Mouse (Mus musculus) liver, embryonic 14.5 days (tissue): ENCODE measurements around the gene Rorc. TPM values are rescaled to one million over a fixed set of nuclear protein-coding genes. Genes with fewer than 3 reads are reported as not detected.

Experiments
- ATAC-seq: fragments of 200-750 bp; cut with Nextera tagmentation; 2 replicates; pipeline ENCODE4 v1.8.0; 2017; ENCODE audit warnings: moderate number of reproducible peaks, mild to moderate bottlenecking, moderate library complexity; ENCODE audit not compliant: insufficient read depth
- DNase-seq, 3 experiments: peaks; one replicate each; pipeline ENCODE4 v3.0.0-alpha.2; 2012 to 2013; ENCODE audit warnings: low read depth in 3 of 3, low spot score in 3 of 3
- H3K27ac ChIP-seq: fragments of 300-500 bp; sonication (generic); 2 replicates; pipeline ENCODE4 v1.5.1; 2014; ENCODE audit warnings: moderate library complexity, mild to moderate bottlenecking, control low read depth, inconsistent platforms
- H3K27me3 ChIP-seq: fragments of 300-500 bp; sonication (generic); 2 replicates; pipeline ENCODE4 v1.6.1; 2014; ENCODE audit warnings: mild to moderate bottlenecking, low read length, moderate library complexity; ENCODE audit not compliant: control insufficient read depth, insufficient read depth
- H3K36me3 ChIP-seq: fragments of 300-500 bp; sonication (generic); replicated peaks from 2 replicates; pipeline ENCODE4 v1.6.1; 2014; ENCODE audit warnings: low read depth; ENCODE audit not compliant: control insufficient read depth, insufficient read depth
- H3K4me1 ChIP-seq, 2 experiments: fragments of 200-500 bp in 1 of 2; fragments of 300-500 bp in 1 of 2; sonication (generic) in 1 of 2; replicated peaks; 2 replicates each; pipeline ENCODE4 v1.6.1; 2012 to 2014; ENCODE audit warnings: antibody characterized with exemption in 1 of 2, inconsistent platforms in 1 of 2, low read length in 1 of 2; ENCODE audit not compliant: control insufficient read depth in 2 of 2, insufficient read depth in 2 of 2
- H3K4me2 ChIP-seq: fragments of 300-500 bp; sonication (generic); 2 replicates; pipeline ENCODE4 v1.6.1; 2014; ENCODE audit warnings: low read depth, mild to moderate bottlenecking, control low read depth, moderate library complexity
- H3K4me3 ChIP-seq, 2 experiments: fragments of 200-500 bp in 1 of 2; fragments of 300-500 bp in 1 of 2; sonication (generic) in 1 of 2; 2 replicates each; pipeline ENCODE4 v1.5.1; 2012 to 2014; ENCODE audit warnings: low read depth in 2 of 2, low read length in 2 of 2, mild to moderate bottlenecking in 2 of 2, control low read depth in 1 of 2, inconsistent platforms in 1 of 2, moderate library complexity in 1 of 2; ENCODE audit not compliant: insufficient read depth in 1 of 2
- H3K9ac ChIP-seq: fragments of 300-500 bp; sonication (generic); replicated peaks from 2 replicates; pipeline ENCODE4 v1.6.1; 2014; ENCODE audit warnings: mild to moderate bottlenecking, control low read depth, moderate library complexity
- H3K9me3 ChIP-seq: fragments of 300-500 bp; sonication (generic); 2 replicates; pipeline ENCODE4 v1.6.1; 2016; ENCODE audit warnings: low read length, mixed read lengths; ENCODE audit not compliant: control insufficient read depth
- CTCF ChIP-seq: IDR thresholded peaks from 2 replicates; pipeline ENCODE4 v1.5.1; 2016; ENCODE audit warnings: antibody characterized with exemption, low read depth, control low read depth
- EP300 ChIP-seq: IDR thresholded peaks from 2 replicates; pipeline ENCODE4 v1.6.1; 2016; ENCODE audit warnings: antibody characterized with exemption, low read depth
- WGBS: fragments of 180-500 bp; shearing (Covaris S2); extraction: QIAGEN DNeasy Blood & Tissue Kit; methylation state at CpG from one replicate; pipeline ENCODE4 v1.1.7; 2014; ENCODE audit not compliant: insufficient replicate concordance; 5-methylcytosine and 5-hydroxymethylcytosine counted together
- polyA plus RNA-seq, 2 experiments: library from polyadenylated mRNA; depleted of rRNA in 1 of 2; stranded (reverse) in 1 of 2; unstranded in 1 of 2; fragments of >200 nt; fragmentation: Nextera tagmentation in 1 of 2; extraction: Ambion mirVana in 1 of 2; gene quantifications; 2 replicates each; pipeline versions ENCODE4 v1.2.1 to v1.2.3; 2012 to 2014

The Rorc gene
- polyA plus RNA-seq, 2 experiments = 0.77 to 0.78 TPM

DNA sequence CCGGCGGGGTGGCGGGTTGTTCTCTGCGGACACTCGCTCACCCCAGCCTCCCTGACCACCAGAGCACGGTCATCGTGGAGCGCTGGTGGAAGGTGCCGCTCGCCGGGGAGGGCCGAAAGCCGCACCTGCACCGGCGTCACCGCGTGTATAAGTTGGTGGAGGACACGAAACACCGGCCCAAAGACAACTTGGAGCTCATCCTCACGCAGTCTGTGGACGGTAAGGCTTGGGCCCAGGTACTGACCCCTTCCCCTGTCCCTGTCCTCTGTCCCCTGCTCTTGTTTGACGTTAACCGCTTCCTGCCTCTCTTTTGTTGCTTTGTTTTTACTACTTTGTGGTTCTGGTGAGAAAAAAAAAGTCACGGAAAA lies 71.0 kb downstream of the Rorc start, which contains the start of gene Oaz3:
Gene Oaz3 (minus strand): TSS at position 319 of the 368 bp plus-strand sequence.
- ATAC-seq (peak; percentile 73; the same call in 1 of the 2 replicates), DNase-seq (no peak)
- WGBS = under 1% methylated on average over 24 of the region's 24 CpGs
- peak within 1 kb of the TSS; percentile 81 for H3K4me2 ChIP-seq
- peaks cover 26% of the 10 kb centered on the region for H3K36me3 ChIP-seq
- peak within 1 kb of the TSS; percentile 76 to 97 for H3K4me3 ChIP-seq
- H3K27me3 ChIP-seq = no peaks in the 10 kb centered on the region
- peaks cover 3 to 4% of the 10 kb centered on the region in 2 experiments; a peak in 2 of 4 replicates for H3K4me1 ChIP-seq
- no peak for TF ChIP-seq CTCF
- no peak for TF ChIP-seq EP300
- peak within 1 kb of the TSS; percentile 83 for H3K9ac ChIP-seq
- H3K27ac ChIP-seq = peak within 1 kb of the TSS; percentile 50; the same call in 1 of the 2 replicates
- H3K9me3 ChIP-seq = no peaks in the 10 kb centered on the region

Other genes starting within 250 kb of the Rorc start
- not detected in 2 replicates for gene Gm10696, start 194.6 kb upstream of the Rorc start, polyA plus RNA-seq (2012; rRNA removed)
- gene Gm10696, start 194.6 kb upstream of the Rorc start, polyA plus RNA-seq (2014; fragmentation: Nextera tagmentation; extraction: Ambion mirVana) = not detected in 2 replicates
- gene Gm5286, start 176.1 kb upstream of the Rorc start, polyA plus RNA-seq (2012; rRNA removed) = not detected in 2 replicates
- gene Gm5286, start 176.1 kb upstream of the Rorc start, polyA plus RNA-seq (2014; fragmentation: Nextera tagmentation; extraction: Ambion mirVana) = not detected in 2 replicates
- not detected in 2 replicates for gene Gm4778, start 108.8 kb upstream of the Rorc start, polyA plus RNA-seq (2012; rRNA removed)
- not detected in 2 replicates for gene Gm4778, start 108.8 kb upstream of the Rorc start, polyA plus RNA-seq (2014; fragmentation: Nextera tagmentation; extraction: Ambion mirVana)
- 0.76 and 1.2 TPM in 2 replicates for gene Them4, start 62.7 kb upstream of the Rorc start, polyA plus RNA-seq (2012; rRNA removed)
- 2.7 and 2.8 TPM in 2 replicates for gene Them4, start 62.7 kb upstream of the Rorc start, polyA plus RNA-seq (2014; fragmentation: Nextera tagmentation; extraction: Ambion mirVana)
- gene Them5, start 30.7 kb upstream of the Rorc start, polyA plus RNA-seq (2012; rRNA removed) = not detected in 2 replicates
- gene Them5, start 30.7 kb upstream of the Rorc start, polyA plus RNA-seq (2014; fragmentation: Nextera tagmentation; extraction: Ambion mirVana) = not detected in 2 replicates
- gene C2cd4d, start 10.4 kb upstream of the Rorc start, polyA plus RNA-seq (2012; rRNA removed) = 0.04 and 0.05 TPM in 2 replicates
- gene C2cd4d, start 10.4 kb upstream of the Rorc start, polyA plus RNA-seq (2014; fragmentation: Nextera tagmentation; extraction: Ambion mirVana) = 0.14 and 0.23 TPM in 2 replicates
- 0.01 TPM in 2 replicates for gene Lingo4, start 25.7 kb downstream of the Rorc start, polyA plus RNA-seq (2012; rRNA removed)
- 0.04 TPM in 1 of 2 replicates, not detected in the other for gene Lingo4, start 25.7 kb downstream of the Rorc start, polyA plus RNA-seq (2014; fragmentation: Nextera tagmentation; extraction: Ambion mirVana)
- gene Tdrkh, start 40.5 kb downstream of the Rorc start, polyA plus RNA-seq (2012; rRNA removed) = 1.0 and 3.0 TPM in 2 replicates
- 8.6 and 9.0 TPM in 2 replicates for gene Tdrkh, start 40.5 kb downstream of the Rorc start, polyA plus RNA-seq (2014; fragmentation: Nextera tagmentation; extraction: Ambion mirVana)
- gene Mrpl9, start 70.5 kb downstream of the Rorc start, polyA plus RNA-seq (2012; rRNA removed) = 22.7 and 35.1 TPM in 2 replicates
- gene Mrpl9, start 70.5 kb downstream of the Rorc start, polyA plus RNA-seq (2014; fragmentation: Nextera tagmentation; extraction: Ambion mirVana) = 33.3 and 35.2 TPM in 2 replicates
- 0.02 TPM in 1 of 2 replicates, not detected in the other for gene Oaz3, start 71.1 kb downstream of the Rorc start, polyA plus RNA-seq (2012; rRNA removed)
- not detected in 2 replicates for gene Oaz3, start 71.1 kb downstream of the Rorc start, polyA plus RNA-seq (2014; fragmentation: Nextera tagmentation; extraction: Ambion mirVana)
- gene Celf3, start 105.5 kb downstream of the Rorc start, polyA plus RNA-seq (2012; rRNA removed) = 0.07 and 0.79 TPM in 2 replicates
- gene Celf3, start 105.5 kb downstream of the Rorc start, polyA plus RNA-seq (2014; fragmentation: Nextera tagmentation; extraction: Ambion mirVana) = not detected in 2 replicates
- not detected in 2 replicates for gene Riiad1, start 107.5 kb downstream of the Rorc start, polyA plus RNA-seq (2012; rRNA removed)
- gene Riiad1, start 107.5 kb downstream of the Rorc start, polyA plus RNA-seq (2014; fragmentation: Nextera tagmentation; extraction: Ambion mirVana) = not detected in 2 replicates
- 4.3 and 5.6 TPM in 2 replicates for gene Snx27, start 209.9 kb downstream of the Rorc start, polyA plus RNA-seq (2012; rRNA removed)
- 8.8 and 9.7 TPM in 2 replicates for gene Snx27, start 209.9 kb downstream of the Rorc start, polyA plus RNA-seq (2014; fragmentation: Nextera tagmentation; extraction: Ambion mirVana)